Mouse (Mus musculus) 416B (cell line): Measurements from ENCODE around the gene Spns1.

Source experiments
- DNase-seq: peaks from one replicate; pipeline ENCODE4 v3.0.0; 2011; ENCODE audit warnings: low read depth

Gene Spns1

DNA sequence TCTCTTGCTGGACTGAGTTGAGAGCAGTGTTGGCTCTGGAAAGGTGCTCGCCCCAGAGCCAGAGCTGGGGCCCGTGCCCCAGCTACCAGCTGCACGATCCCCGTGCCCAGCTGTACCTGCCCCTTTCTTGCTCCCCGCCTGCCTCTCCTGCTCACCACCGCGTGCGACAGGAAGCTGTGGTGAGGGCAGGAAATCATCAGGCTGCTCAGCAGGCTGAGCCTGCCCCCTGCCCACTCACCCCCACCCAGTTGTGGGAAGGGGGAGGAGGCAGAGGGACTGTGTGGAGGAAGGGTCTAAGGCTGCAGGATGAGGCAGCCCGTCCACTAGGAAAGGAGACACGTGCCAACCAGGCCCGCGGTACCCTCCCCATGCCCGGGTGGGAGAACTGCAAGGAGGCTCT lies 7.9 kb downstream of the Spns1 start, which contains the start of gene Lat:
TSS of gene Lat (minus strand) at position 178 of the 400 bp plus-strand sequence.
- peak; percentile 89 for DNase-seq

- no peak for DNase-seq
Observed at GRCm38 (mm10) chr7:126368367-126368766, 8.9 kb downstream of the Spns1 start.

DNA sequence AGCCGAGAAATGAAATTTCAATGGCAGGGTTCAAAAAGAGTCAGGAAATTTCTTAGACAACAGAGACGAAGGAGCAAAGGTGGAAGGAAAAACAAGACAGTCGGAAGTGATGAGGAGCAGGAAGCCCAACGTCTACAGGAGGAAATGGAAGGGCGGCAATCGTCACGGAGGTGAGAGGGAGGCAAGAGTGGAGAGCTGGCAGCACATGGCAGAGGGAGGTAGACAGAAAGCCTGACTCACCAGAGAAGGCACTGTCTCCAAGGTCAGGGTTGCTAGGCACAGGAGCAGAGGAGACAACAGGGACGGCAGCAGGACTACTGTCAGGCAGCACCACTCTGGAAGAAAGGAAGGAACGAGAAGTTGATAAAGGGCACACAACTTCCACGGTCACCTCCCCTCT lies 9.6 kb downstream of the Spns1 start:
- DNase-seq, result no peak

DNA sequence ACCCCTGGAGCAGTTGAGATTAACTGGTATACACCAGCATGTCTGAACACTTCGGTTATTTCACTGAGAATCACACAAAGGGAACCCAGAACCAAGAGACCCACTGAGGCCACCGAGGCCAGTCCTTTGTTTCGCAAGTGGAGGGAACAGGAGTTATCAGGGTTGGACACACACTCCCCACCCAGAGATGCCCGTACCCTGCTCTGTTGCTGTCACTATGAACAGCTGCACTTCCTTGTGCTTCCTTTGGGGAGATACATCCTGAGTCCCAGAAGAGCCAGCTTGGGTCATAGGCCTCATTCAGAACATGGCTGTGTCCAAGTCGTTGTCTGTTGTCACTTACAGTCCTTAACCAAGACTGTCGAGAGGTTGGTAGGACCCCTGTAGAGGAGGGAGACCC lies 14.2 kb downstream of the Spns1 start:
- DNase-seq, result no peak

DNA sequence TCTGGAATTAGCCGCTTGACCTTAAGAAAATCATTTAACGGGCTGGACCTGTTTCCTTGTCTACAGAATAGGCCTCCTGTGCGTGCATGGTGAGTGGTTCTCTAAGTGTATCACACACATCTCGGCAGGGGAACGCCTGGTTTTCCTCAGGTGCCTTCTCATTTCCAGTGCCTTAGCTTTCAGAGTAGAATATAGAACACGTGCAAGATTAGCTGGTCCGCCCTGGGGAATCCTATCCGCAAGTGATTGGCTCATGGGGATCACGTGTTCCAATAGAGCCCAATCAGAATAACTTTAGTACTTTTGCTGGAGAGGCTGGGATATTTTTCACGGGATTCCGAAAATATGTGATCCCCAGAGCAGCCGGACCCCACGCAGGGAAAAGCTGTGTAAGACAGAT lies 18.2 kb downstream of the Spns1 start:
- no peak for DNase-seq

- no peak for DNase-seq
Observed at GRCm38 (mm10) chr7:126358413-126358812, 18.8 kb downstream of the Spns1 start.

DNA sequence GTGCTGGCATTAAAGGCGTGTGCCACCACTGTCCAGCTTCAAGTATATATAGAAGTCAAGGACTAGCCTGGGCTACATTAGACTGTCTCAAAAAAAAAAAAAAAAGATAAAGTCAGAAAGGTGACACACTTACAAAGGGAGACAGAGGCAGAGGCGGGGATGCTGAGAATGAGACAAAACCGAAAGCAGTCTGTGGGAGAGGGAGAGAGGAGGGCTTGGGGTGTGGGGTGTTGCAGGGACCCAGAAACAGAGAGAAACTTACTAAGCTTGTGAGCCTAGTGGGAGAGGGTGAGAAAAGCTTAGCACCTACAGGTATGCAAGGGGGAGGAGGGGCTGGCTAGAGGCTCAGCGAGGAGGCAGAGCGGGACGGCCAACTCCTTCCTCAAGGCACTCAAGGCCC lies 19.4 kb downstream of the Spns1 start:
- no peak for DNase-seq

DNA sequence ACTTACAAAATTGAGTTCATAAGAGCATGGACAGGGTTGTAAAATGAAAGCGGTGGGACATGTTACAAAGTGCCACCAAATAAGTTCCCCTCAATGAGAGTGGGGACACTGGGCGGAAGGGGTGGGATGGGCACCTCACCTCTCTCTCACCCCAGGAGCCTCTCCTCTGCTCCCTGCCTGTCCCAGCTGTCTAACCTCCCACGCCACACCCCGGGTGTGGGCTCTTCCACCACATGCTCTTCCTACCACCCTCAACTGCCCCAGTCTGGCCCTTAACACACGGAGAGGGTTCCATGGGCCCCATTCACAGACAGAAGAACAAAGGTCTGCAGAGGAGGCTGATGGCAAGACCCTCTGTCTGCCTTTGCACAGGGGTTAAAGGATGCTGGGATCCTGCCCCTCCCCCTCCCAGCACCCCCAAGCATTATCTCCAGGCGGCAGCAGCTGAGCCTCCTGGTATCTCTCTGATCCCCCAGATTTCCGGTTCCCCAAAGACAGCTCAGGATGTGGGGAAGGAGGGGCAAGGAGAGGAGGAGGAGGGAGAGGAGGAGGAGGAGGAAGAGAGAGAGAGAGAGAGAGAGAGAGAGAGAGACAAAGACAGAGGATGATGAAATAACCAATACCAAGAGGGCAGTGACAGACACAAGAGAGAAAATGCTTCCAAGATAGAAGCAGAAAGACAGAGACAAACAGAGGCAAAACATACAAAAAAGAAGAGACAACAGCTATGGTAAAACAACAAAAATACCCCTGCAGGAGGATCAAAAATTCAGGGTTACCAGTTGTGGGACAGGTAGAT lies 20.3 kb downstream of the Spns1 start:
- peak; percentile 91 for DNase-seq

- no peak for DNase-seq
Observed at GRCm38 (mm10) chr7:126355847-126356597, 21.2 kb downstream of the Spns1 start.

DNA sequence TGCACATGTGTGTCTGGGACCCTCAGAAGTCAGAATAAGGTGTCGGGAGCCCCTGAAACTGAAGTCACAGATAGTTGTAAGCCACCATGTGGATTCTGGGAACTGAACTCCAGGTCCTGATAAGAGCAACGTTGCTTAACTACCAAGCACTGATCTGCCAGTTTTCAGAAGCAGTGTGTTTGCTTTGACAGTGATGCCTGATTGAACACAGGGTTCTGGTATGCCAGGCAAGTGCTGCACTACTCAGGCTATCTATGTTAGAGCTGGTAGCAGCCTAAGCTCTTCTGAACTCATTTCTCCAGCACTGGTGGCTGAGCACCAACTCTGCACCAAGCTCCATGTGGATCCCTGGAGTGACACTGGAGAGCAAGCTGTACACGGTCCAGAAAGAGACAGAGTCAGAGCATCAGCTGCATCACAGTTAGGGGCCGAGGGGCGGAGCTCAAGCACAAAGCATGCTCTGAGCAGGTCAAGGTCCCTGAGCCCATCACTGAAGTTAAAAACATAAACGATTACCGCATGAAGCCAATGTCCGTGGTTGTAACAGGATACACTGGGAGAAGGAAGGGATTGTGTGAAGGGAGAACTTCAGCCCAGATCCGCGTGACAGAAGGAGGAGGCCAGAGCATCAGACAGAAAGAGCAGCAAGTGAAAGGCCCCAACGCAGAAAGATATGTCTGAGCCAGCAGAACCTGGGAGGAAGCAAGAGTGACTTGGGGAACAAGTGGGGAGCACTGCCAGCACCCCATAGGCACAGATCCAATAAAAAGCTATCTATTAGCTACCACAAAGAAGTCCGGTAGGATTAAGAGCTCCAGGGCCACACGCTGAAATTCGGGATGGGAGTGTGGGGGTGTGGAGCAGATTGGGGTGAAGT lies 22.3 kb downstream of the Spns1 start:
- no peak for DNase-seq

DNA sequence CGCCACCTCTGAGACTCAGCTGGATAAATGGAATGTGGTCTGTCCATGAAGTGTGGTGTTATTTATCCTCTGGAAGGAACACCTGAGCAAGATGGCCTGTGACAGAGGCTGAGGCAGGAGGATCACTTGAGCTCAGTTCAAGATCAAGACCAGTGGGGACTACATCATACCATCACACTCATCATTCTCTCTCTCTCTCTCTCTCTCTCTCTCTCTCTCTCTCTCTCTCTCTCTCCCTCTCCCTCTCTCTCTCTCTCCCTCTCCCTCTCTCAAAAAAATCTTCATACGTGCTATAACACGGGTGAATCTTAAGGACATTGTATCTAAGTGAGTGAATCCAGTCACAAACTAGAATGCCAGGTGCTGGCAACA lies 23.3 kb downstream of the Spns1 start:
- no peak for DNase-seq

GRCm38 (mm10) chr7:126353251-126353993 lies 23.8 kb downstream of the Spns1 start:
- no peak for DNase-seq

GRCm38 (mm10) chr7:126351419-126351951 lies 25.8 kb downstream of the Spns1 start:
- no peak for DNase-seq

- DNase-seq, result no peak
Observed at GRCm38 (mm10) chr7:126350748-126351418, 26.4 kb downstream of the Spns1 start.

DNA sequence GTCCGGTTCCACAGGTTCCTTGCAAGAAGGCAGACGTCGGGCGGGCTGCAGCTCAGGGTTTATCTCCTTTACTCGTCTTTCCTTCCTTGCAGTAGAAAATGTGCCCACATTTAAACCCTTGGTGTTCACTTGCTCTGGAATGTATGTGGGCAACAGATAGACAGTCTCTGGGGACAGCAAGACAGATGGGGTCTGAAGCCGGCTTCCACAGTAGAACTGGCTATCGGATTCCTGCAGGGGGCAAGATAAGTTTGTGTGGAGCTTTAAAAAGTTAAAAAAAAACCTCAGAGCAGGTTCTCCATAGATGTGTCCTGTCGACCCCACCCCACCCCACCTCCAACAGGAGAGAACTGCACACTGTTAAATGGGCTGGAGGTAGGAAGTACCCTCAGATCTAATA lies 29.0 kb downstream of the Spns1 start:
- no peak for DNase-seq

DNA sequence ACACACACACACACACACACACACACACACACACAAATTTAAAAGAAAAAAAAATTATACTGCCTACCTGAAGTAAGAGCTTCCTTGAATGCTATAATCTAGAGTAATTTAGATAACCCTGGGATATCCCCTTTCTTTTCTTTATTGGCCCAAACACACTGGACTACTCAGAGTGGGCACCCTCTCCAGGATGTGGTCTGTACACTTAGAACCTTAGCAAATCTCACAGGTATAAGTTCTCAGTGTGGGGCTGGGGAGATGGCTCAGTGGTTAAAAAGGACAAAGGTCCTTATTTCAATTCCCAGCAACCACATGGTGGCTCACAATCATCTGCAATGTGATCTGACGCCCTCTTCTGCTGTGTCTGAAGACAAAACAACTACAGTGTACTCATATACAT lies 30.2 kb downstream of the Spns1 start:
- DNase-seq, result no peak

DNA sequence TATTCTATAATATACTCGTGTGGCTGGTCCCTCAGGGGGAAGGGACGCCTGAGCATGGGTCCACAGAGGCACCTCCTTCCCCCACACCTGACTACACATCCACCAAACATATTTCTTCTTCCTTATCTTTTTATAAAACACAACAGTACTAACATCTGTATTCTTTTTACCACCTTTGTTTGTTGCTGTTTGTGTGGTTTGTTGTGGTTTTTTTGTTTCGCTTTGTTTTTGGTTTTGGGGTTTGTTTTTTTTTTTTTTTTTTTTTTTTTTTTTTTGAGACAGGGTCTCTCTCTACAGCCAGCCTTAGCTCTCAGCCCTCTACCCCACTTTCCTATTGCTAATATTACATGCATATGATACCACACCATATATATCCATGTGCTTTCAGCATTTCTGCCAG lies 31.3 kb downstream of the Spns1 start:
- DNase-seq, result no peak

- DNase-seq, result no peak
Observed at GRCm38 (mm10) chr7:126345557-126345956, 31.7 kb downstream of the Spns1 start.

GRCm38 (mm10) chr7:126340896-126341295 lies 36.4 kb downstream of the Spns1 start:
- no peak for DNase-seq

DNA sequence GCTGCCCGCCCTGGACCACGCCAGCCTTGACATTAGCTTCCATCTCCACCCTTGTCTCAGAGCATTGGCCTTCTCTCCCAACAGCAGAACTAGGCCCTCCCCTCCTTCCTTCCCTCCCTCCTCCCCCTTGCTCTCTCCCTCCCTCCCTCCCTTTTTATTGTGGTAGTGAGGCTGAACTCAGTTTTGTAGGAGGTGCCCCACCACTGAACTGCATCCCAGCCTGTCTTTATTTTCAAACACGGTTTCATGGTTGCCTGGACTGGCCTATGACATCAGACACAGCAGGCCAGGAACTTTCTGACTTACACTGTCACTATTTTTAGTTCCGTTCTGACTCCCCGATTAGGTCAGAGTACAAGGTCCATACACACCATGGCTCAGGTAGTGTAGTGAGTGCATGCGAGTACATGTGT lies 37.0 kb downstream of the Spns1 start:
- peak; percentile 60 for DNase-seq

DNA sequence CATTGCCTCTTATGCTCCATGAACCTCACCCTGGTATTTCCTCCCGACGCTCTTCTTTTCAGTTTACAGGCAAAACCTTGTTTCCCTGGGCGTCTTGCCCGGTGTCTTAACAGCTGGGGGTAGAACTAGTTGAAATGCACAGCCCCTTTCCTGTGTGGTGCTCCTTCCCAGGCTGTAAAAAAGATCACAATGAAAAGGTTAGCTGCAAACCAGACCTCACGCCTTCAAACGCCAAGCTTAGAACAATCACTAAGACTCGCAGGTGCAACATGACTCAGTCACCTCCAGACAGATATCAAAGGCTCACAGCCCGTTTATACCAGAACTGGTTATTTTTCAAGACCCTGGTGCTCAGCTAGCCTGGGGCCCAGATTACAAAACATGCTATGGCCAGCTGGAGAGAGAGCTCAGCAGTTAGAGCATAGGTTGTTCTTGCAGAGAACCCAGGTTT lies 37.7 kb downstream of the Spns1 start:
- DNase-seq, result no peak
